Mouse (Mus musculus) cortical plate, adult 2 months (tissue): ENCODE measurements around the gene Syk.

Source experiments
- CTCF ChIP-seq: fragments of 200-500 bp; IDR thresholded peaks from 2 replicates; pipeline ENCODE4 v1.5.1; 2011; ENCODE audit warnings: mild to moderate bottlenecking, control low read depth, low read length; ENCODE audit not compliant: insufficient read depth; ENCODE audit errors: extremely low read depth
- POLR2A ChIP-seq: fragments of 200-500 bp; IDR thresholded peaks from 2 replicates; pipeline ENCODE4 v1.6.1; 2011; ENCODE audit warnings: mild to moderate bottlenecking, low read length, control low read depth; ENCODE audit not compliant: insufficient read depth; ENCODE audit errors: extremely low read depth

GRCm38 (mm10) chr13:52652253-52652628 lies 69.3 kb downstream of the Syk start:
- TF ChIP-seq POLR2A (no peak), CTCF (no peak)
